In genomic region chr5:67095153-67095552, GRCm38 (mm10) we compare ENCODE assay signal across 10 mouse cellular contexts. TPM values are rescaled to one million over a fixed set of nuclear protein-coding genes. Genes with fewer than 3 reads are reported as not detected.
DNase-seq lines count a peak whose midpoint lies in the region; ATAC-seq and TF ChIP-seq lines count a peak whose summit lies in the region.
"Had no signal": no experiment of that assay in that cellular context is flagged by ENCODE, and none has a peak within 500 bp of the region (broad histone marks: within the 10 kb centered on the region; RNA-seq: fewer than 3 reads in every experiment).

No protein-coding gene starts in this region.

- no peak for ATAC-seq in forebrain, embryonic 11.5 days (replicated peaks; ENCODE audit: low FRiP score)
- no peak for ATAC-seq in forebrain, embryonic 13.5 days
- no peak for ATAC-seq in lung, postnatal 0 days

- no peaks in the 10 kb centered on the region for H3K36me3 ChIP-seq in forebrain, embryonic 11.5 days (ENCODE audit: control insufficient read depth, insufficient read depth, low read length)
- no peaks in the 10 kb centered on the region for H3K36me3 ChIP-seq in forebrain, embryonic 13.5 days (ENCODE audit: poor library complexity, severe bottlenecking)
- H3K36me3 ChIP-seq in lung, postnatal 0 days (ENCODE audit: insufficient read depth, low read length), result no peaks in the 10 kb centered on the region
- H3K36me3 ChIP-seq in embryonic facial prominence, embryonic 10.5 days (replicated peaks), result no peaks in the 10 kb centered on the region
- H3K36me3 ChIP-seq: lung, embryonic 15.5 days had no signal

- no peak overlapping the region for H3K4me3 ChIP-seq in forebrain, embryonic 11.5 days (ENCODE audit: low read depth, low read length)
- H3K4me3 ChIP-seq in forebrain, embryonic 13.5 days, result no peak overlapping the region
- no peak overlapping the region for H3K4me3 ChIP-seq in lung, adult 2 months (replicated peaks; ENCODE audit: extremely low read depth, low read depth, low read length)
- no peak overlapping the region for H3K4me3 ChIP-seq in lung, postnatal 0 days (ENCODE audit: low read depth, low read length)
- H3K4me3 ChIP-seq in embryonic facial prominence, embryonic 10.5 days, result no peak overlapping the region; the same call in 1 of the 2 replicates

- H3K4me2 ChIP-seq in forebrain, embryonic 11.5 days (ENCODE audit: low read depth, low read length, severe bottlenecking), result no peak overlapping the region
- no peak overlapping the region for H3K4me2 ChIP-seq in forebrain, embryonic 13.5 days
- H3K4me2 ChIP-seq in lung, postnatal 0 days (replicated peaks; ENCODE audit: low read depth, low read length), result no peak overlapping the region
- H3K4me2 ChIP-seq: lung, embryonic 15.5 days had no signal

- no peaks in the 10 kb centered on the region for H3K9me3 ChIP-seq in forebrain, embryonic 11.5 days (ENCODE audit: control insufficient read depth, low read length)
- H3K9me3 ChIP-seq in forebrain, embryonic 13.5 days (replicated peaks), result no peaks in the 10 kb centered on the region
- no peaks in the 10 kb centered on the region for H3K9me3 ChIP-seq in lung, postnatal 0 days (ENCODE audit: low read length)
- H3K9me3 ChIP-seq in embryonic facial prominence, embryonic 10.5 days, result no peaks in the 10 kb centered on the region
- H3K9me3 ChIP-seq: lung, embryonic 15.5 days had no signal

- no peak for TF ChIP-seq POLR2A in lung, adult 2 months (IDR thresholded peaks at IDR 0.05; ENCODE audit: borderline replicate concordance, extremely low read depth, low read depth, low read length)

- 0% methylated on average over 15 of the region's 15 CpGs for WGBS in forebrain, embryonic 11.5 days
- WGBS in forebrain, embryonic 13.5 days, result 1% methylated on average over 15 of the region's 15 CpGs
- 10% methylated on average over 15 of the region's 15 CpGs for WGBS in lung, adult 2 months
- WGBS in lung, postnatal 0 days, result 5% methylated on average over 15 of the region's 15 CpGs
- whole genome bisulfite sequencing in embryonic facial prominence, embryonic 10.5 days, result 1% methylated on average over 15 of the region's 15 CpGs

- peaks cover 71% of the 10 kb centered on the region for H3K27me3 ChIP-seq in forebrain, embryonic 11.5 days (ENCODE audit: control insufficient read depth, insufficient read depth, low read length)
- peaks cover 96% of the 10 kb centered on the region for H3K27me3 ChIP-seq in forebrain, embryonic 13.5 days
- H3K27me3 ChIP-seq in lung, postnatal 0 days (replicated peaks; ENCODE audit: insufficient read depth, low read length), result peaks cover 76% of the 10 kb centered on the region
- H3K27me3 ChIP-seq in embryonic facial prominence, embryonic 10.5 days (replicated peaks; ENCODE audit: low read depth, poor library complexity, severe bottlenecking), result peaks cover 100% of the 10 kb centered on the region

- no peak overlapping the region for H3K27ac ChIP-seq in forebrain, embryonic 11.5 days (ENCODE audit: low read depth, low read length)
- H3K27ac ChIP-seq in forebrain, embryonic 13.5 days, result no peak overlapping the region
- H3K27ac ChIP-seq in lung, postnatal 0 days (ENCODE audit: low read length), result no peak overlapping the region
- no peak overlapping the region for H3K27ac ChIP-seq in embryonic facial prominence, embryonic 10.5 days (replicated peaks)
- H3K27ac ChIP-seq: lung, embryonic 15.5 days had no signal

- H3K9ac ChIP-seq in forebrain, embryonic 11.5 days (ENCODE audit: low read length), result no peak overlapping the region
- H3K9ac ChIP-seq in forebrain, embryonic 13.5 days, result no peak overlapping the region
- no peak overlapping the region for H3K9ac ChIP-seq in lung, postnatal 0 days (replicated peaks; ENCODE audit: low read depth)
- H3K9ac ChIP-seq: lung, embryonic 15.5 days had no signal

- peaks cover 9% of the 10 kb centered on the region; the same call in 1 of the 2 replicates for H3K4me1 ChIP-seq in forebrain, embryonic 11.5 days (replicated peaks; ENCODE audit: control insufficient read depth, insufficient read depth, low read length)
- peaks cover 9% of the 10 kb centered on the region for H3K4me1 ChIP-seq in forebrain, embryonic 13.5 days
- no peaks in the 10 kb centered on the region for H3K4me1 ChIP-seq in lung, adult 2 months (ENCODE audit: control insufficient read depth, insufficient read depth, low read length)
- no peaks in the 10 kb centered on the region; the same call in 1 of the 2 replicates for H3K4me1 ChIP-seq in lung, postnatal 0 days (ENCODE audit: insufficient read depth, low read depth, low read length)
- H3K4me1 ChIP-seq in embryonic facial prominence, embryonic 10.5 days, result peaks cover 14% of the 10 kb centered on the region

- no peak for TF ChIP-seq CTCF in lung, adult 2 months (IDR thresholded peaks at IDR 0.05; ENCODE audit: insufficient read depth, low read length)
- no peak for TF ChIP-seq CTCF in lung, postnatal 0 days (IDR thresholded peaks at IDR 0.05)

- no peak for TF ChIP-seq EP300 in lung, postnatal 0 days (IDR thresholded peaks at IDR 0.05)

- peak; percentile 68 for DNase-seq in forebrain, embryonic 11.5 days (ENCODE audit: low spot score)
- DNase-seq in lung, adult 2 months, result peak; percentile 10
- DNase-seq in lung, postnatal 0 days (ENCODE audit: low spot score), result no peak
- DNase-seq in embryonic facial prominence, embryonic 10.5 days (ENCODE audit: low spot score), result peak; percentile 59
- DNase-seq in kidney, postnatal 4 days, result peak; percentile 17 to 38
- DNase-seq in frontal cortex, postnatal 14 days (ENCODE audit: low spot score in 2 of 2), result no peak
- DNase-seq in urinary bladder, postnatal 4 days (ENCODE audit: low spot score in 2 of 2), result no peak
- DNase-seq: thymus, adult 18-20 months had no signal

RNA-seq across cellular contexts. Expression of gene Phox2b, which starts 3.9 kb away (rescaled TPM):
- 0.08 TPM in 1 of 2 replicates, not detected in the other for polyA plus RNA-seq in forebrain, embryonic 11.5 days (2014; fragmentation: Nextera tagmentation; extraction: Ambion mirVana)
- not detected in 2 replicates for polyA plus RNA-seq in forebrain, embryonic 13.5 days (2015; fragmentation: Nextera tagmentation; extraction: Ambion mirVana)
- polyA plus RNA-seq in lung, adult 2 months (2012; rRNA removed), result 0.05 TPM in 2 replicates
- polyA plus RNA-seq in lung, postnatal 0 days (2015; fragmentation: Nextera tagmentation; extraction: Ambion mirVana), result 0.05 TPM in 1 of 2 replicates, not detected in the other
- polyA plus RNA-seq in embryonic facial prominence, embryonic 10.5 days (2016; fragmentation: Nextera tagmentation; extraction: Ambion mirVana), result 2.8 and 11.2 TPM in 2 replicates

Comparison
In these comparisons a context has a peak if more than half of its experiments do, and no peak if none do; other contexts are left out.
1. DNase-seq: peak in forebrain, embryonic 11.5 days (single experiment), lung, adult 2 months (single experiment), embryonic facial prominence, embryonic 10.5 days (single experiment) and kidney, postnatal 4 days (2 of 2); none in lung, postnatal 0 days (single experiment), frontal cortex, postnatal 14 days (0 of 2) and urinary bladder, postnatal 4 days (0 of 2).